Mouse (Mus musculus) G1E (cell line): ENCODE results near the gene Slc8a3. TPM values are rescaled to one million over a fixed set of nuclear protein-coding genes. Genes with fewer than 3 reads are reported as not detected.

Experiments
- ATAC-seq: 2 replicates; pipeline ENCODE4 v1.8.0; 2016; ENCODE audit warnings: mild to moderate bottlenecking; ENCODE audit not compliant: insufficient number of reproducible peaks, poor library complexity, low FRiP score, severe bottlenecking; ENCODE audit errors: extremely low read depth
- DNase-seq: peaks from one replicate; pipeline ENCODE4 v3.0.0; 2012; ENCODE audit warnings: low spot score
- H3K27me3 ChIP-seq: 2 replicates; pipeline ENCODE4 v1.6.1; 2012; ENCODE audit warnings: mild to moderate bottlenecking, low read length, inconsistent platforms; ENCODE audit not compliant: insufficient read depth
- H3K36me3 ChIP-seq: replicated peaks from 2 replicates; pipeline ENCODE3; 2012; ENCODE audit warnings: mild to moderate bottlenecking, inconsistent platforms
- H3K4me1 ChIP-seq: 2 replicates; pipeline ENCODE4 v1.6.1; 2012; ENCODE audit warnings: low read depth, low read length, inconsistent platforms, mixed read lengths; ENCODE audit not compliant: insufficient read depth
- H3K4me3 ChIP-seq: 2 replicates; pipeline ENCODE4 v1.5.1; 2012; ENCODE audit warnings: low read depth, mild to moderate bottlenecking, inconsistent platforms, low read length, moderate library complexity, mixed read lengths
- H3K9me3 ChIP-seq: replicated peaks from 2 replicates; pipeline ENCODE4 v1.6.1; 2012; ENCODE audit warnings: inconsistent platforms
- CTCF ChIP-seq: IDR thresholded peaks from 2 replicates; pipeline ENCODE4 v1.5.1; 2012; ENCODE audit warnings: low read depth, low read length, inconsistent platforms, mixed read lengths
- GATA1 ChIP-seq: IDR thresholded peaks from 2 replicates; pipeline ENCODE4 v1.6.1; 2012; ENCODE audit warnings: borderline replicate concordance, low read length, inconsistent platforms, mixed read lengths
- GATA2 ChIP-seq: IDR thresholded peaks from 2 replicates; pipeline ENCODE4 v1.6.1; 2012; ENCODE audit warnings: low read depth, low read length, inconsistent platforms, borderline replicate concordance
- POLR2AphosphoS5 ChIP-seq: IDR thresholded peaks from 2 replicates; pipeline ENCODE4 v1.6.1; 2012; ENCODE audit warnings: low read depth, low read length, inconsistent platforms; ENCODE audit not compliant: insufficient replicate concordance
- TAL1 ChIP-seq: conservative IDR thresholded peaks from 2 replicates; pipeline ENCODE4 v1.6.1; 2012; ENCODE audit warnings: low read depth, low read length, inconsistent platforms, mixed read lengths
- polyA plus RNA-seq: library from polyadenylated mRNA; stranded (reverse); fragments of >175 nt; gene quantifications from 2 replicates; pipeline ENCODE4 v1.2.3, GENCODE M21; 2012
- total RNA-seq, 2 experiments: library from RNA; stranded (forward) in 1 of 2; stranded (reverse) in 1 of 2; fragments of 200-1000 nt in 1 of 2; fragments of >200 nt in 1 of 2; fragmentation: Nextera tagmentation in 1 of 2; gene quantifications; 2 replicates each; pipeline ENCODE4 v1.2.3; 2014 to 2017

The Slc8a3 gene
- total and polyA plus RNA-seq, 3 experiments = 0.16 TPM; not detected in 2

GRCm38 (mm10) chr12:81244492-81244891, 88.5 kb downstream of the Slc8a3 start:
- no peak for ATAC-seq

DNA sequence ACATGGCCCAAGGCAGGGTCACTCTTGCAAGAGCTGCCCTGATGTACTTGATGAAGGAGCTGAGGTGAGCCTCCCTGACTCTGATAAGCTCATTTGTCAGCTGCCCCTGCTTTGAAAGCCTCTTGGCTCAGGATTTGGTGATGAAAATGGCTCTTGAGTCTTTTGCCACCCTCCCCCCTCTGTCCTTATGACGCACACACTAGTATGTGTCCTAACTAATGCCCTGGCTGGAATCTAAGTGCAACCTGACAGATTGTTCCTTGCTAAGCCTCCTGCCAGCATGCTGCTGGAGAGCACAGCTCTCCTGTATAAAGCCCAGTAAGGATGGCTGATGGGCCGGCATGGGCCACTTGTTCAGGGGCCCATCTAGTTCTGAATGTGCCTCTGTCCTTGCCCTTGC, 91.3 kb downstream of the Slc8a3 start:
- TF ChIP-seq CTCF (no peak), GATA2 (no peak), POLR2AphosphoS5 (no peak), TAL1 (no peak), GATA1 (no peak)
- Histone ChIP-seq H3K27me3 (peaks cover 7% of the 10 kb centered on the region), H3K4me1 (no peaks in the 10 kb centered on the region), H3K36me3 (no peaks in the 10 kb centered on the region), H3K4me3 (no peak overlapping the region), H3K9me3 (no peaks in the 10 kb centered on the region)
- DNase-seq (no peak), ATAC-seq (no peak)

More at GRCm38 (mm10) chr12:81244492-81244891, 88.5 kb downstream of the Slc8a3 start:
- Histone ChIP-seq H3K9me3 (no peaks in the 10 kb centered on the region), H3K36me3 (no peaks in the 10 kb centered on the region), H3K27me3 (peaks cover 5% of the 10 kb centered on the region), H3K4me3 (no peak overlapping the region), H3K4me1 (no peaks in the 10 kb centered on the region)
- DNase-seq = no peak
- TF ChIP-seq CTCF (no peak), GATA1 (no peak), GATA2 (no peak), TAL1 (no peak), POLR2AphosphoS5 (no peak)

- H3K4me3 ChIP-seq = no peak overlapping the region
- no peak for DNase-seq
- peak; percentile 28; the same call in 1 of the 2 replicates for ATAC-seq
- H3K27me3 ChIP-seq = peaks cover 7% of the 10 kb centered on the region
- H3K36me3 ChIP-seq = no peaks in the 10 kb centered on the region
- no peaks in the 10 kb centered on the region for H3K9me3 ChIP-seq
- no peaks in the 10 kb centered on the region for H3K4me1 ChIP-seq
- TF ChIP-seq POLR2AphosphoS5 = no peak
Measured at GRCm38 (mm10) chr12:81241096-81241495, 91.9 kb downstream of the Slc8a3 start.

GRCm38 (mm10) chr12:81237158-81237557, 95.8 kb downstream of the Slc8a3 start:
- H3K4me3 ChIP-seq = no peak overlapping the region
- TF ChIP-seq TAL1 = no peak
- TF ChIP-seq CTCF = no peak
- TF ChIP-seq POLR2AphosphoS5 = no peak
- TF ChIP-seq GATA2 = no peak
- TF ChIP-seq GATA1 = no peak
- H3K9me3 ChIP-seq = no peaks in the 10 kb centered on the region
- ATAC-seq (no peak), DNase-seq (no peak)
- no peaks in the 10 kb centered on the region for H3K36me3 ChIP-seq
- H3K27me3 ChIP-seq = peaks cover 18% of the 10 kb centered on the region; the same call in 1 of the 2 replicates
- no peaks in the 10 kb centered on the region for H3K4me1 ChIP-seq

DNA sequence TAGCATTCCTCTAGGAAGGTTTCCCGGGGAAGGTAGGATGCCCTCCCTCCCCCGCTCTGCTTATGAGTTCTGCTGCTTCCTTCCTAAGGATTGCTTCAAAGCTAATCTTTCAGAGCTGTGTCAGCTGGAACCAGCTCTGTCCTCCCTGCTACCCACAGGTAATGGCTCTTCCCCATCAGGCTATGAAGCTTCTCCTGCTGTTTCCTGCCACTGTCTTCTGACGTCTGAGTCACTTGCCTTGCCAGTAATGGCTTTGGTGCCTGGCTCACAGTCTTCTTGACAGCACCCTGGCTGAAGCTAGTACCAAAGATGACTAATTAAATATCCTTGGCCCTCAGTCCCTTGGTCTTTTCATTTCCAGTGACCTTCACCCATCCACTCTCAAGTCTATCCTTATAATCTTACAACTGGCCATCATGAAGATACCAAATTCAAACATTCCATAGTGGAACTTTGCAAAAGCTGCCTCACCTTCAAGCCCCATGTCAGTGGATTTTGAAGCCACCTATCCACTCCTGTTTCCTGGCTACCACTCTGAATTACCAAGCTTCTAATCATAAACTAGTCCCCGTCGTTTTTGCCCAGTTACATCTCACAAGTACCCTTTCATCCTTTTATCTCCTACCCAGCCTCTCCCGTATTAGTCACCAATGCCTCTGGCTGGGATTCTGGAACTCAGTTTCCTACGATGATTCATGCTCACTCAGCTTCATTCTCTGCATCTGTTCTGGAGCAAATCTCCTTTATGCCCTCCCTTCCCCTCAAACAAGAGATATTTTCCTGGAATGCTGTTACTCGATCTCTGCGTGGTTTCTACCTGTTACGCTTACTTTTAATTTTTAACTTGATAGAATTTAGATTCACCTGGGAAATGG, 97.3 kb downstream of the Slc8a3 start:
- Histone ChIP-seq H3K36me3 (no peaks in the 10 kb centered on the region), H3K4me3 (no peak overlapping the region), H3K27me3 (peaks cover 15% of the 10 kb centered on the region; the same call in 1 of the 2 replicates), H3K4me1 (no peaks in the 10 kb centered on the region), H3K9me3 (no peaks in the 10 kb centered on the region)
- no peak for DNase-seq
- TF ChIP-seq CTCF (no peak), TAL1 (no peak), GATA2 (no peak), POLR2AphosphoS5 (no peak)
- ATAC-seq = no peak

DNA sequence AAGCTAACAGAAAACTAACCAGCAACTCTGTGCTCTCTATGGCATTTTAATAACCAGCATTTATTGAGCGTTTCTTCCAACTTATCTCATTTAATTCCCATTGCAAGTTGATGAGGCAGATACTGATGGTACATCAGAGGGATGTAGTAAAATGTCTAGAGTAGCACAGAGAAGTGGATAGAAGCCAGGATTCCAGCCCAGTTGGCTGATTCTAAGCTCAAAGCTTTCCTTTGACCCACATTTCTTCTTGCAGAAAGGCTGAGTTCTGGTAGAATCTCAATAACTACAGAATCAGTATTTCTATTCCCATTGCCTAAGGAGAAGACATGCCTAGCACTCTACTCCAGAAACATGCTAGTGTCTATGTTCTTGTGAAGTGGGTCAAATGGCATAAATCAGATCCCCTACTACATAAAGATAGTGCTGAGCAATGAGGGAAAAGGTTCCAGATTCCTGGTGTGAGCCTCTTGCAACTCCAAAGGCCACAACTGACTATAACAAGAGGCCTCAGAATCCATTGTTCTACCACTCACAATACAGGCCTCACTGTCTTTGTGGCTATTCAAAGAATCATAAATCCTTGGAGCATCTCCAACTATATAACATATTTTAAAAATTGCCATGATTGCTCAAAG, 99.1 kb downstream of the Slc8a3 start:
- TF ChIP-seq CTCF (no peak), POLR2AphosphoS5 (no peak), TAL1 (no peak), GATA2 (no peak), GATA1 (no peak)
- H3K27me3 ChIP-seq = peaks cover 17% of the 10 kb centered on the region; the same call in 1 of the 2 replicates

More for the DNA sequence above, 99.1 kb downstream of the Slc8a3 start:
- no peaks in the 10 kb centered on the region for H3K9me3 ChIP-seq
- H3K36me3 ChIP-seq = no peaks in the 10 kb centered on the region
- H3K4me3 ChIP-seq = no peak overlapping the region
- no peaks in the 10 kb centered on the region for H3K4me1 ChIP-seq
- ATAC-seq = no peak
- DNase-seq = no peak
